Mouse (Mus musculus) C2C12 (cell line): ENCODE data around the gene Enoph1. TPM values are rescaled to one million over a fixed set of nuclear protein-coding genes. Genes with fewer than 3 reads are reported as not detected.

ENCODE experiments used
- H3K27me3 ChIP-seq: one replicate; pipeline ENCODE4 v1.6.1; 2011; ENCODE audit not compliant: control insufficient read depth, insufficient read depth, insufficient read length
- H3K36me3 ChIP-seq: one replicate; pipeline ENCODE4 v1.6.1; 2011; ENCODE audit not compliant: control insufficient read depth, insufficient read depth
- H3K4me3 ChIP-seq: one replicate; pipeline ENCODE4 v1.5.1; 2011; ENCODE audit warnings: mild to moderate bottlenecking, control low read depth; ENCODE audit not compliant: poor library complexity, insufficient read depth, severe bottlenecking
- H3K79me2 ChIP-seq: one replicate; pipeline ENCODE4 v1.6.1; 2011; ENCODE audit not compliant: control insufficient read depth, insufficient read depth
- H3K79me3 ChIP-seq: one replicate; pipeline ENCODE4 v1.6.1; 2011; ENCODE audit warnings: low read depth, control low read depth
- H3ac ChIP-seq: one replicate; pipeline ENCODE3; 2011; ENCODE audit warnings: low read depth; ENCODE audit not compliant: control insufficient read depth, insufficient read length
- CEBPB ChIP-seq: IDR thresholded peaks from one replicate; pipeline ENCODE4 v1.6.1; 2011; ENCODE audit warnings: low read depth, mild to moderate bottlenecking, control low read depth, moderate library complexity
- CTCF ChIP-seq: IDR thresholded peaks from one replicate; pipeline ENCODE4 v1.5.1; 2011; ENCODE audit not compliant: control insufficient read depth, insufficient read depth, insufficient read length
- FOSL1 ChIP-seq: IDR thresholded peaks from one replicate; pipeline ENCODE4 v1.8.0; 2011; ENCODE audit warnings: mild to moderate bottlenecking, low read length; ENCODE audit not compliant: poor library complexity, insufficient read depth, severe bottlenecking
- MAX ChIP-seq: IDR thresholded peaks from one replicate; pipeline ENCODE4 v1.6.1; 2011; ENCODE audit warnings: mild to moderate bottlenecking, control low read depth
- MYOD1 ChIP-seq: IDR thresholded peaks from one replicate; pipeline ENCODE4 v1.6.1; 2011; ENCODE audit warnings: low read depth; ENCODE audit not compliant: control insufficient read depth, insufficient read length
- MYOG ChIP-seq: IDR thresholded peaks from one replicate; pipeline ENCODE4 v1.6.1; 2011; ENCODE audit not compliant: control insufficient read depth, insufficient read length; ENCODE audit errors: extremely low read depth
- USF1 ChIP-seq: IDR thresholded peaks from one replicate; pipeline ENCODE4 v1.6.1; 2011; ENCODE audit warnings: low read depth, mild to moderate bottlenecking, control low read depth, moderate library complexity
- polyA plus RNA-seq: library from polyadenylated mRNA; unstranded; fragments of >200 nt; fragmentation: generic; extraction: Trizol; gene quantifications from one replicate; pipeline ENCODE4 v1.2.1, GENCODE M21; 2012; ENCODE audit warnings: missing spikeins

The Enoph1 gene
- polyA plus RNA-seq, 1 experiment: 35.3 TPM

DNA sequence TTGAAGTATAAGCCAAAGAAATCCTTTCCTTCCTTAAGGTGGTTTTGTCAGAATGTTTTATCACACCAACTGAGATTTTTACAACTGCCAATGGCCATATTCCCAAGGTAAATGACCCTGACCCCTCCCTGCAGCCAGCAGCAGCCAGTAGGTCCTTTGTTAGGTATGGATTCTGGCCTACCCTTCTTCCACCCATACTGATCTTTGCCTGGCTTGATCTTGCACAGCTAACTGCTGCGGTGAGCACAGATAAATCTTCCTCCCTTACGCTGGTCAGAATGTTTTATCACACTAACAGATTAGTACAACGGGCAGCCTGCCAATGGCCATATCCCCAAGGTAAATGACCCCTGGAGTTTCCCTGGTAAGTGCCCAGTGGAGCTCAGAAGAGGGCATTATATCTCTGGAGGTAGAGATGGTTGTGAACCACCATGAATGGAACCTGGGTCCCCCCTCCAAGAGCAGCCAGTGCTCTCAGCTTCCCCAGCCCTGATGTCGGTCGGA lies 16.1 kb downstream of the Enoph1 start:
- no peaks in the 10 kb centered on the region for H3K27me3 ChIP-seq
- TF ChIP-seq CEBPB (no peak), USF1 (no peak), MYOG (no peak), CTCF (no peak), MAX (no peak)
- H3K79me2 ChIP-seq: peaks cover 60% of the 10 kb centered on the region

DNA sequence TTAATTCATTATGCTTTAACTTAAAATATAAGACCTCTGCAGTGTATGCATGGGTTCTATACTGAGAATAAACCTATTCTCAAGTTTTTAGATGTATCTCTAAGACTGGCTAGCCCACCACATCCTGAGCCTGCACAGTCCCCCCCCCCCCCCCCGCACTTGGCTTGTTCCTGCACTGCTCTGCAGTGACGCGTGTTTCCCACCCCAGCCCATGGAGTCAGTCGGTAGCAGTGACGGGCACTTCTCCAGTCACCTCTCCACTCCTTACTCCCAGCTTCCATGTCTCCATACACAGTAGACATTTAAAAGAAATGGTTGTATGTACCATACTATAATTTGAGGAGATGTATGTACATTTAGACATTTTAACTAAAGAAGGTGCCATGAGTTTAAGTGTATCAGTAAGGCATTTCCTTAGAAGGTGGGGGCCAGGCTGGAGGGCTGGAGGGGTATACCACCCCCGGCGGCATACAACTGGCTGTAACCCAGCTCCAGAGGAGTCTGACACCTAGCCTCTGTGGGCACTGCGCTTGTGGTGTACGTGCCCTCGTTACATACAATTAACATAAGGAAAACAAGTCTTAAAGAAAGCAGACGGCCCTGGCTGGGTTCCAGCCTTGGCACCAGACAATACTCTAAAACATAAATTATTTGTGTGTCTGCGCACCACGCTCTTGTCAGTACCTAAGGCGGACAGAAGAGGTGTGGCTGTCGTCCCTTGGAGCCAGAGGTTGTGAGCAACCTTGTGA lies 17.9 kb downstream of the Enoph1 start:
- Histone ChIP-seq H3K4me3 (no peak overlapping the region), H3K27me3 (no peaks in the 10 kb centered on the region)
- no peak for TF ChIP-seq CEBPB
- no peak for TF ChIP-seq MYOG
- no peak for TF ChIP-seq MYOD1
- no peak for TF ChIP-seq MAX
- no peak for TF ChIP-seq FOSL1
- no peak for TF ChIP-seq USF1
- no peak for TF ChIP-seq CTCF

More for the DNA sequence above, 16.1 kb downstream of the Enoph1 start:
- Histone ChIP-seq H3K36me3 (peaks cover 14% of the 10 kb centered on the region), H3ac (no peak overlapping the region), H3K79me3 (peaks cover 31% of the 10 kb centered on the region), H3K4me3 (no peak overlapping the region)

DNA sequence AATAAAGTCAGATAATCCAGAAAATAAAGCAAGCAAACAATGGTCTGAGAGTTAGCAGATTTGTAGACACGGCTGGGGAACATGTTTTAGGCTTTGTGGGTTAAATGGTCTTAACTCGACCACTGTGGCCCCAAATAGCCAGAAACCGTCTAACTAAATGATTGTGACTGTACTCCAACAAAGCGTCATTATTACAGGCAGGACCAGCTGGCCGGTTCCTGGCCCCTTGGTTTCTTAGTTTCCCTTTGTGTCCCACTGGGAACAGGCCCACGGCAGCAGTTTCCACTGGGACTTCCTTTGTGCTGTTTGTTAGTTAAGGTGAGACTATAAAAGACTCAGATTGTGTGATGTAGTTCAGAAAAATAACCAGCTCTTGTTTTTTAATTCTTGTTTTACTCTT lies 18.9 kb downstream of the Enoph1 start:
- Histone ChIP-seq H3K27me3 (no peaks in the 10 kb centered on the region), H3K79me2 (peaks cover 39% of the 10 kb centered on the region), H3ac (no peak overlapping the region), H3K36me3 (peaks cover 26% of the 10 kb centered on the region), H3K79me3 (peaks cover 15% of the 10 kb centered on the region), H3K4me3 (no peak overlapping the region)
- TF ChIP-seq CEBPB: no peak
- no peak for TF ChIP-seq CTCF
- TF ChIP-seq USF1: no peak
- TF ChIP-seq MYOG: no peak
- TF ChIP-seq FOSL1: no peak
- no peak for TF ChIP-seq MYOD1
- TF ChIP-seq MAX: no peak

More for the DNA sequence above, 17.9 kb downstream of the Enoph1 start:
- Histone ChIP-seq H3ac (no peak overlapping the region), H3K36me3 (peaks cover 29% of the 10 kb centered on the region), H3K79me2 (peaks cover 48% of the 10 kb centered on the region), H3K79me3 (peaks cover 22% of the 10 kb centered on the region)

DNA sequence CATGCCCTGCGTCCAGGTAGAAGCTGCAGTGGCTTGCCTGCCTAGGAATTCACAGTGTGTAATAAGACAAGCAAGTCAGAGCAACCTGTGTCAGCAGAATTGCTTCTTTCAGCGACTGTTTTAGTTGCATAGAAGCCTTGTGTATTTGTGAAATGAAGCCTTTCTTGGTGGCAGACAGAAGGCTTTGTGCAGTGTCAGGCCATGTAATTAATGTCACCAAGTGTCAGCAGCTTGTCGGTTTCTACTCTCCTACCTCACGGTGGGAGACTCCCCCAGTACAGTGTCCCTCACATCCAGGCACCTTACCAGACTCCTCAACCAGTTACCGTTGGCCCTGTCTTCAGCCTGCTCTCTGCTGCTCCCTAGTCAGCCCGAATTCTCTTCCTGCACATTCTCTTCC lies 19.5 kb downstream of the Enoph1 start:
- H3K4me3 ChIP-seq: no peak overlapping the region
- no peak overlapping the region for H3ac ChIP-seq
- H3K27me3 ChIP-seq: no peaks in the 10 kb centered on the region
- H3K79me2 ChIP-seq: peaks cover 34% of the 10 kb centered on the region
- peaks cover 27% of the 10 kb centered on the region for H3K36me3 ChIP-seq
- TF ChIP-seq CTCF (no peak), MAX (no peak), MYOD1 (no peak), MYOG (no peak), USF1 (no peak), CEBPB (no peak), FOSL1 (no peak)
- peaks cover 15% of the 10 kb centered on the region for H3K79me3 ChIP-seq

DNA sequence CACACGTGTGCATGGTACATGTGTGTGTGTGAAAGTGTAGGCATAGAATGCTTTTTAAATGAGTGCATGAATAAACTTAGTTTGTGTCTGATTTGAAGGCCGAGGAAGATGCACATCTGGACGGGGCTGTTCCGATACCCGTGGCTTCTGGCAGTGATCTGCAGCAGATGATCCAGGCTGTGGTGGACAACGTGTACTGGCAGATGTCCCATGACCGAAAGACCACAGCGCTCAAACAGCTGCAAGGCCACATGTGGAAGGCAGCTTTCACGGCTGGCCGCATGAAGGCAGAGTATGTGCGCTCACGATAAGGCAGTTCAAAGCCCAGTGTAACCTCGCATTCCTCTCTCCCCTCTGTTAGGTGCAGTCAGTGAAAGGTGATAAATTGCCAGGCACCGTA lies 21.1 kb downstream of the Enoph1 start:
- no peak overlapping the region for H3K4me3 ChIP-seq
- no peak for TF ChIP-seq MYOD1
- no peak for TF ChIP-seq FOSL1
- TF ChIP-seq MAX: no peak
- TF ChIP-seq CTCF: no peak
- no peak for TF ChIP-seq MYOG
- no peak for TF ChIP-seq CEBPB
- TF ChIP-seq USF1: no peak
- peaks cover 7% of the 10 kb centered on the region for H3K79me3 ChIP-seq
- H3ac ChIP-seq: no peak overlapping the region
- H3K36me3 ChIP-seq: peaks cover 33% of the 10 kb centered on the region
- peaks cover 19% of the 10 kb centered on the region for H3K79me2 ChIP-seq
- no peaks in the 10 kb centered on the region for H3K27me3 ChIP-seq

DNA sequence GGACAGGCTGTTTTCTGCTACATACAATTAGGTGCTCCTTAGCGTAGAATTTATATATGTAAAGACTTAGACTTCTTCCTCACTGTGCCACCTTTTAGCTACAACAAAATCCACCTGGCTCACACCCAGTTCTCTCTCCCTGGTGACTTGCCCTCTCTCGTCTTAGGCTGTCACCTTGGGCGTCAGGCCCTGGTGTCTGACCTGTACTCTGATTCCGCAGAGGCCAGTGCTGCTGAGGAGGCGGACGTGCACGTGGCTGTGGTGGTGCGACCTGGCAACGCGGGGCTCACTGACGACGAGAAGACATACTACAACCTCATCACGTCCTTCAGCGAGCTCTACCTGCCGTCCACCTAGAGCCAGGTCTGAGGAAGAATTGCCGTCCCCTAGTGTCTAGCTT lies 27.8 kb downstream of the Enoph1 start:
- H3K79me3 ChIP-seq: no peaks in the 10 kb centered on the region
- H3K27me3 ChIP-seq: no peaks in the 10 kb centered on the region
- TF ChIP-seq MAX: no peak
- no peak overlapping the region for H3ac ChIP-seq
- no peaks in the 10 kb centered on the region for H3K79me2 ChIP-seq
- peaks cover 20% of the 10 kb centered on the region for H3K36me3 ChIP-seq
- no peak overlapping the region for H3K4me3 ChIP-seq
